Mouse (Mus musculus) left cerebral cortex, adult 6 months (tissue): ENCODE results near the gene Shroom3. TPM values are rescaled to one million over a fixed set of nuclear protein-coding genes. Genes with fewer than 3 reads are reported as not detected.

Experiments
- long read RNA-seq, 2 experiments: library from polyadenylated mRNA; unstranded; transcript quantifications; one replicate each; pipeline ENCODE4 v2.0.0; 2019 to 2020
- polyA plus RNA-seq: library from polyadenylated mRNA; unstranded; fragments of <200 nt; fragmentation: Nextera tagmentation; gene quantifications from 2 replicates; pipeline ENCODE4 v1.2.3, GENCODE M21; 2021

Gene Shroom3
- polyA plus RNA-seq = 0.34 and 1.0 TPM in 2 replicates
- long read RNA-seq, experiment 1, partial matches to known transcripts = 5 of 5 reads
- long read RNA-seq, experiment 1, other reads (novel, unspliced or antisense) = 0 of 5 reads
- long read RNA-seq, experiment 2, partial matches to known transcripts = 2 of 2 reads
- long read RNA-seq, experiment 2, other reads (novel, unspliced or antisense) = 0 of 2 reads

DNA sequence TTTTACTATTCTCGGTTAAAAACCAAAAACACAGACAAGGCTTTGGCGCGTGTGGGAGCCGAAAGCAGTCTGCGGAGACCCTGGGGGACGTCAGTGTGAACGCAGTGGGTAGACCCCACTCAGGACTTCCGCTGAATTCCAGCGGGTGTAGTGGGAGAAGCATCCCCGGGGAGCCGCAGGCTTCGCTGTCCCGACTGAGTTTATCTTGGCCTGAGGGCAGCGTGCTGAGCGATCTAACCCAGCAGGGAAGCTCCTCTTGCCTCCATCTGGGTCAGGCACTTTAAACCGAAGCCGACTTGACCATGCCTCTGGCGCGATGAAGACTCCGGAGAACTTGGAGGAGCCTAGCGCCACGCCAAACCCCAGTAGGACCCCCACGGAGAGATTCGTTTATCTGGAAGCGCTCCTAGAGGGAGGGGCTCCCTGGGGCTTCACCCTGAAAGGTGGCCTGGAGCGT, at the start of gene Shroom3:
TSS of gene Shroom3 (plus strand) at position 85 of the 457 bp plus-strand sequence.

DNA sequence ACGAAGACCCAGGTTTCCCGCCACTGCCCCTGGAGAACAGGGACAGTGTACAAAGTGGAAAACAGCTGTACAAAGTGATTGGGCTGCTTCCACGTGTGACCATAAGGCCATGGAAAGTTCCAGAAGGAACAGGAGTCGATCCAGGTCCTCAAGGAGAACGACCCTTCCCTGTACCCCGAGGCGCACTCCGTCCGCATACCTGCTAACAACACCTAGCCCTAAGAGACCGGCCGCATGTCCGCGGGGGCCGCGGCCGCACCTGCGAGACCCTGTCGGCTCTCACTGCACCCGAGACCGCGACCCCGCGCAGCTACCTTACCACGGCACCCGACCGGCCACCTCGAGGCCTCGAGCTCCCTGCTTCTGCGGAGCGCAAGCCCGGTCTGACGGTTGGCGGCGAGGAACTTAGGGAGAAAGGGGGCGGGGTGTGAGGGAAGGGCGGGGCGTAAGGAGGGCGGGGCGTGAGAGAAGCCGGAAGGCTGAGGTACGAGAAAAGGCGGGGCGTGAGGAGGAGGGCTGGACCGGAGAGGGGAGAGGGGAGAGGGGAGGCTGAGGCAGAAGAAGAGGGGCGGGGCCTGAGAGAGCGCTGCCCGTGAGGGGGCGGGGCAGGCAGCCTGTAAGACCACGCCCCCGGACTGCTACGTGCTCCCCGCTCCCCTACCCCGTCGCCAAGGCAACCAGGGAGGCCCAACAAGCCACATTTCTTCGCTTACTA, 8.2 kb upstream of the Shroom3 start, which contains the start of gene Ccdc158:
TSS of gene Ccdc158 (minus strand) at position 413 of the 715 bp plus-strand sequence.

Other genes starting within 250 kb of the Shroom3 start
- gene Nup54, start 248.2 kb upstream of the Shroom3 start, polyA plus RNA-seq = 11.9 and 18.4 TPM in 2 replicates
- 14.0 and 16.3 TPM in 2 replicates for gene Scarb2, start 176.6 kb upstream of the Shroom3 start, polyA plus RNA-seq
- 0.66 and 0.75 TPM in 2 replicates for gene Fam47e, start 128.4 kb upstream of the Shroom3 start, polyA plus RNA-seq
- 2.4 and 2.6 TPM in 2 replicates for gene Stbd1, start 80.4 kb upstream of the Shroom3 start, polyA plus RNA-seq
- gene Ccdc158, start 8.2 kb upstream of the Shroom3 start, polyA plus RNA-seq = 0.05 TPM in 1 of 2 replicates, not detected in the other